Mouse (Mus musculus) hindbrain, embryonic 11.5 days (tissue): ENCODE results near the gene Fra10ac1. TPM values are rescaled to one million over a fixed set of nuclear protein-coding genes. Genes with fewer than 3 reads are reported as not detected.
A peak's percentile ranks its signal among the peaks of the same experiment; 100 is the strongest.

Experiments used
- ATAC-seq: fragments of 200-750 bp; cut with Nextera tagmentation; 2 replicates; pipeline ENCODE4 v1.8.0; 2017; ENCODE audit warnings: mild to moderate bottlenecking, moderate TSS enrichment, moderate library complexity; ENCODE audit not compliant: low FRiP score
- DNase-seq: peaks from one replicate; pipeline ENCODE4 v3.0.0-alpha.2; 2015; ENCODE audit warnings: low spot score
- H3K27ac ChIP-seq: fragments of 300-500 bp; sonication (generic); 2 replicates; pipeline ENCODE4 v1.5.1; 2014; ENCODE audit warnings: mild to moderate bottlenecking, low read depth, low read length
- H3K27me3 ChIP-seq: fragments of 300-500 bp; sonication (generic); 2 replicates; pipeline ENCODE4 v1.6.1; 2014; ENCODE audit warnings: mild to moderate bottlenecking, low read length, moderate library complexity, mixed read lengths; ENCODE audit not compliant: control insufficient read depth, insufficient read depth
- H3K36me3 ChIP-seq: fragments of 300-500 bp; sonication (generic); 2 replicates; pipeline ENCODE4 v1.6.1; 2014; ENCODE audit warnings: mild to moderate bottlenecking, low read length, moderate library complexity, mixed read lengths; ENCODE audit not compliant: control insufficient read depth, insufficient read depth
- H3K4me1 ChIP-seq: fragments of 300-500 bp; sonication (generic); replicated peaks from 2 replicates; pipeline ENCODE4 v1.6.1; 2014; ENCODE audit warnings: low read length, mixed read lengths; ENCODE audit not compliant: control insufficient read depth, insufficient read depth
- H3K4me2 ChIP-seq: fragments of 300-500 bp; sonication (generic); replicated peaks from 2 replicates; pipeline ENCODE4 v1.6.1; 2014; ENCODE audit warnings: mild to moderate bottlenecking, low read depth, low read length
- H3K4me3 ChIP-seq: fragments of 300-500 bp; sonication (generic); 2 replicates; pipeline ENCODE4 v1.5.1; 2014; ENCODE audit warnings: low read depth, low read length
- H3K9ac ChIP-seq: fragments of 300-500 bp; sonication (generic); 2 replicates; pipeline ENCODE4 v1.6.1; 2014; ENCODE audit warnings: low read depth, low read length
- H3K9me3 ChIP-seq: fragments of 300-500 bp; sonication (generic); 2 replicates; pipeline ENCODE4 v1.6.1; 2016; ENCODE audit warnings: low read length; ENCODE audit not compliant: control insufficient read depth
- WGBS: fragments of 180-500 bp; shearing (Covaris S2); extraction: QIAGEN DNeasy Blood & Tissue Kit; methylation state at CpG from one replicate; pipeline ENCODE4 v1.1.7; 2014; 5-methylcytosine and 5-hydroxymethylcytosine counted together
- polyA plus RNA-seq: library from polyadenylated mRNA; unstranded; fragments of >200 nt; fragmentation: Nextera tagmentation; extraction: Ambion mirVana; gene quantifications from 2 replicates; pipeline ENCODE4 v1.2.1, GENCODE M21; 2014

Fra10ac1 gene
- polyA plus RNA-seq = 47.2 and 54.0 TPM in 2 replicates

- peak within 1 kb of the TSS; percentile 50 for H3K4me3 ChIP-seq
- peak; percentile 98 for ATAC-seq
- H3K9me3 ChIP-seq = no peaks in the 10 kb centered on the region
- peak; percentile 94 for DNase-seq
- H3K27ac ChIP-seq = peak within 1 kb of the TSS; percentile 93
- H3K27me3 ChIP-seq = no peaks in the 10 kb centered on the region
- H3K9ac ChIP-seq = peak within 1 kb of the TSS; percentile 62
- WGBS = under 1% methylated on average over 49 of the region's 49 CpGs
- no peaks in the 10 kb centered on the region for H3K4me1 ChIP-seq
- H3K4me2 ChIP-seq = peak within 1 kb of the TSS; percentile 48
- H3K36me3 ChIP-seq = no peaks in the 10 kb centered on the region
Measured at GRCm38 (mm10) chr19:38223905-38224684, at the start of gene Fra10ac1. TSS of gene Fra10ac1 (minus strand) at chr19:38224156.

GRCm38 (mm10) chr19:38271071-38271470, 47.1 kb upstream of the Fra10ac1 start:
- DNase-seq (no peak), ATAC-seq (no peak)
- WGBS = 35% methylated on average over 6 of the region's 6 CpGs
- Histone ChIP-seq H3K27ac (no peak overlapping the region), H3K4me2 (no peak overlapping the region), H3K27me3 (no peaks in the 10 kb centered on the region), H3K4me1 (no peaks in the 10 kb centered on the region), H3K9ac (no peak overlapping the region), H3K36me3 (no peaks in the 10 kb centered on the region), H3K4me3 (no peak overlapping the region), H3K9me3 (no peaks in the 10 kb centered on the region)

GRCm38 (mm10) chr19:38267469-38267868, 43.5 kb upstream of the Fra10ac1 start:
- 81% methylated on average over 5 of the region's 5 CpGs for WGBS
- H3K9ac ChIP-seq = no peak overlapping the region
- no peaks in the 10 kb centered on the region for H3K9me3 ChIP-seq
- H3K4me1 ChIP-seq = no peaks in the 10 kb centered on the region
- no peak overlapping the region for H3K27ac ChIP-seq
- no peak overlapping the region for H3K4me2 ChIP-seq
- DNase-seq = no peak
- no peaks in the 10 kb centered on the region for H3K36me3 ChIP-seq
- H3K27me3 ChIP-seq = no peaks in the 10 kb centered on the region
- ATAC-seq = no peak
- no peak overlapping the region for H3K4me3 ChIP-seq

DNA sequence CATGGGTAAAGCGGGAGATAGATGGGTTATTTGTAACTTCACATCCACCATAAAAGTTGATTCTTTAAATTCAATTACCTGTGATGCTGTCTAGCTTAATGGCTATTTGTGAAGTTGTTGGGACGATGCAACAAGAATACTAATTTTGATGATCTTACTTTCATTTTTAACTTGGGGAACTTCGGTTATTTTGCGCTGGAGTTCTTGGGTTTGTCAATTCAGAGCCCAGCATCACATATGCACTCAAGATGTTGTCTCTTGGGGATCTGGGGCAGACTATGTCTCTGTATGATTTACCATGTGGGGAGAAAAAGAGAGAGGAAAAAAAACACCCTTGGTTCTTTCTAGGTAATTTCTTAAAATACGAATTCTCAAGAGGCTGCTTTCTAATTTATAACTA, 41.8 kb upstream of the Fra10ac1 start:
- ATAC-seq (no peak), DNase-seq (no peak)
- no peaks in the 10 kb centered on the region for H3K27me3 ChIP-seq
- no peaks in the 10 kb centered on the region for H3K4me1 ChIP-seq
- H3K27ac ChIP-seq = no peak overlapping the region
- no peak overlapping the region for H3K9ac ChIP-seq
- no peak overlapping the region for H3K4me3 ChIP-seq
- 89% methylated on average over 5 of the region's 5 CpGs for WGBS
- H3K4me2 ChIP-seq = no peak overlapping the region
- H3K9me3 ChIP-seq = no peaks in the 10 kb centered on the region
- H3K36me3 ChIP-seq = no peaks in the 10 kb centered on the region

- Histone ChIP-seq H3K4me3 (no peak within 1 kb of the TSS), H3K4me2 (peak within 1 kb of the TSS; percentile 29), H3K4me1 (no peaks in the 10 kb centered on the region), H3K36me3 (no peaks in the 10 kb centered on the region), H3K9ac (no peak within 1 kb of the TSS), H3K27me3 (no peaks in the 10 kb centered on the region), H3K9me3 (no peaks in the 10 kb centered on the region), H3K27ac (no peak within 1 kb of the TSS)
- DNase-seq (peak; percentile 21), ATAC-seq (no peak)
- WGBS = 38% methylated on average over 21 of the region's 21 CpGs
Measured at GRCm38 (mm10) chr19:38264505-38265500, 40.8 kb upstream of the Fra10ac1 start, which contains the start of gene Lgi1. TSS of gene Lgi1 (plus strand) at chr19:38264536.

DNA sequence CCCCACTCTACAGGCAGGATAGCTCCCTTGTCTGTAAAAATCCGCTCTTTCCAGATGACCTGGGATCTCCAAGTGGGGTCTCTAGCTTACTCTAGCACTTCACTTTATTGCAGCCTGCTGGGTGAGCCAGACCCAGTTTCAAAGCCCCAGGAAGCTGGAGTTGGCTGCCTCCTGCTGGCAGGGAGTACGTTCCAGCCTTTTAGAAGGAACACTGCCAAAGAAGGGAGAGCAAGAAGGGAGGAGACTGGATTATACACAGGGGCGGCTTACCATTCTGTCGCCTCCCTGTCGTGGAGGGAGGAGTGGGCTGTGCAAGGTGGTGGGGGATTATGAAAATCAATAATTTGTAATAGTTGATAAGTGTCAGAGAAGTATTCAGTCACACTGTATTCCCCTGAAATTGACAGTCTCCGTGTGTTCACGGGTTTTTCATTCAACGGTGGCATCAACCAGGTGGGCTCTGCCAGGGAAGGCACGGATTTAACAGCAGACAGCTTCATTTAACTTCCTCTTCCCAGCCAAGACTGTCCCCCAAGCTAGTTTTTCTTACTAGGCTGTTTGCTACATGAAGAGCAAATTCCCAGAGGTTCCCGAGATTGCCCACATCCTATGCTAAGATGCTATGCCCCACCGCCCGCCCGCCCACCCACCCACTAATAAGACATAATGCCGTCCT, 40.0 kb upstream of the Fra10ac1 start:
- Histone ChIP-seq H3K27ac (no peak overlapping the region), H3K4me1 (no peaks in the 10 kb centered on the region), H3K9me3 (no peaks in the 10 kb centered on the region), H3K4me2 (peak overlapping the region; percentile 29), H3K4me3 (no peak overlapping the region), H3K36me3 (no peaks in the 10 kb centered on the region), H3K27me3 (no peaks in the 10 kb centered on the region), H3K9ac (no peak overlapping the region)
- peak; percentile 38; the same call in 1 of the 2 replicates for ATAC-seq
- WGBS = 23% methylated on average over 14 of the region's 14 CpGs
- peak; percentile 37 for DNase-seq

GRCm38 (mm10) chr19:38261351-38261750, 37.4 kb upstream of the Fra10ac1 start:
- Histone ChIP-seq H3K27me3 (no peaks in the 10 kb centered on the region), H3K36me3 (no peaks in the 10 kb centered on the region), H3K4me1 (no peaks in the 10 kb centered on the region), H3K4me3 (no peak overlapping the region), H3K9ac (no peak overlapping the region), H3K4me2 (no peak overlapping the region), H3K9me3 (no peaks in the 10 kb centered on the region), H3K27ac (no peak overlapping the region)
- DNase-seq (no peak), ATAC-seq (no peak)
- WGBS = 78% methylated on average over 5 of the region's 5 CpGs

DNA sequence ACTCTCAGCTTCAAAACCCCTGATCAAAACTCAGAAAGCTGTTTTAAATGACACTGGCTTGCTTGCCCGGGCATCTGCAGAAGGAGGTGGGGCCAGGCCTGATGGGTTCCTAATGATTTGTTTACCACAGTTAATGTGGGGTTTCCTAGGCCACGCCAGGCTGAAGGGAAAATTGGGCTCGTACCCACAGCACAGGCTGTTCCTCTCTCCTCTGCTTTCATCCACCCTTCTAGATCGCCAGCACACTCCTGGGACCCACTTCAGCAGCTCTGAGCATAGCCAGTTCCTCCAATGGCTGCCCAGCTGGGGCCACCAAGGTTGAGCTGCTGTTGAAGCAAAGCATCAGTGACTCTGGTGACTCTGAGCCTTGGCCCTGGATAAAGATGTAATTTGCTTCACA, 36.4 kb upstream of the Fra10ac1 start:
- DNase-seq (no peak), ATAC-seq (no peak)
- no peaks in the 10 kb centered on the region for H3K9me3 ChIP-seq
- WGBS = 64% methylated on average over 4 of the region's 4 CpGs
- no peaks in the 10 kb centered on the region for H3K27me3 ChIP-seq
- no peak overlapping the region for H3K9ac ChIP-seq
- no peak overlapping the region for H3K4me3 ChIP-seq
- no peaks in the 10 kb centered on the region for H3K36me3 ChIP-seq
- no peaks in the 10 kb centered on the region for H3K4me1 ChIP-seq
- no peak overlapping the region for H3K27ac ChIP-seq
- H3K4me2 ChIP-seq = no peak overlapping the region
